Comparison of ENCODE assay signal across 8 mouse cellular contexts in the genomic region with DNA sequence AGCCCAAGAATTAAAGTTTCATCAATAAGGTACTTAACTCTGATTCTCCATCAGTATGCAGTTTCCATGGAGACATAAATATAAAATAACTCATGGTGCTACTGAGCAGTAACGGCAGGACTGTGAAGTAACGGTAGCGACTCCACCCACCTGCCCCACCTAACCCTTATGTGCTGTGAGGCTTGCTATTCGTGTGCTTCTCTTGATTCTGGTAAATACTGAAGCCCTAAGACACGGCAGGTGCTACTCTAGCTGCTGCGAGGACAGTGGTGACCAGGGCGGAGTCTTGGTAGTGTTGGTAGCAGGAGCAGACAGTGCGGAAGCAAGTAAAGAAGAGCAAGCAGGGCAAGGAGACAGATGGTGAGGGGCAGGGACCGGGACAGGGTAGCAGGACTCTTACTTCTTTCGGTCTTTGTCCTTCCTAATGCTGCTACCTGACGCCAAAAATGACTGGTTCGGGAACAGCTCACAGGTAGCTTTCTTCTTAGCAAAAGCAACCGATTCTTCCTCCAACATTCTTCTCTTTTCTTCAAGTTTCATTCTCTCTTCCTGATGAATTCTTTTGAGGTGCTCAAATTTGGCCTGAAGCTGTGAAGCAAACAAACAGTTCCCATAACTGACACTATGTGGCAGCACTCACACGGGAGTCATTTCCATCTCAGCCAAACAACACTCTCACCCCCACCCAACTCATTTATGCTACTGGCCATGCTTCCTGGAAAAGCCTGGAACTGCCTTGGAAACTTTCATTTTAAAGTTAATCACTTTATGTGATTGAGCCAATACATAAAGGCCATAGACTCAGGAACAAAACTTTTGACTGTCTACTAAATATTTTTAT. TPM values are rescaled to one million over a fixed set of nuclear protein-coding genes. Genes with fewer than 3 reads are reported as not detected.
A peak's percentile ranks its signal among the peaks of the same experiment; 100 is the strongest.
DNase-seq lines count a peak whose midpoint lies in the region; ATAC-seq lines count a peak whose summit lies in the region.

No protein-coding gene starts in this region.

- DNase-seq in CD4-positive, CD25-positive, alpha-beta regulatory T cell, adult 2 months (ENCODE audit: low read depth, low spot score) = peak; percentile 47
- DNase-seq in urinary bladder, postnatal 25 days (ENCODE audit: low spot score) = peak; percentile 26
- DNase-seq in urinary bladder, adult 2 months (ENCODE audit: low spot score) = no peak
- peak; percentile 62 for DNase-seq in kidney, adult 9 months
- DNase-seq in liver, embryonic 11.5 days (ENCODE audit: low spot score) = no peak
- peak; percentile 59 for DNase-seq in right cerebral cortex, adult 18-20 months

- ATAC-seq in CD4-positive, CD25-positive, alpha-beta regulatory T cell, adult 4 months = no peak
- ATAC-seq in erythroblast, adult 5-6 weeks (replicated peaks; ENCODE audit: low FRiP score, poor library complexity, severe bottlenecking) = 0 out of 2 replicates have a peak, but pooled peaks have one; percentile 52
- peak; percentile 66 for ATAC-seq in liver, embryonic 11.5 days (replicated peaks; ENCODE audit: low FRiP score)

- no peaks in the 10 kb centered on the region for H3K36me3 ChIP-seq in liver, embryonic 11.5 days (ENCODE audit: control insufficient read depth, insufficient read depth, low read length)

- H3K9me3 ChIP-seq in liver, embryonic 11.5 days (ENCODE audit: control insufficient read depth, low read length) = no peaks in the 10 kb centered on the region

- H3K27me3 ChIP-seq in liver, embryonic 11.5 days (replicated peaks; ENCODE audit: control insufficient read depth, insufficient read depth, low read length) = no peaks in the 10 kb centered on the region

- H3K4me1 ChIP-seq in liver, embryonic 11.5 days (replicated peaks; ENCODE audit: control insufficient read depth, insufficient read depth, low read length) = peaks cover 5% of the 10 kb centered on the region

- H3K27ac ChIP-seq in liver, embryonic 11.5 days (ENCODE audit: low read depth, low read length) = no peak overlapping the region

- H3K4me2 ChIP-seq in liver, embryonic 11.5 days = peak overlapping the region; percentile 24

- no peak overlapping the region for H3K4me3 ChIP-seq in liver, embryonic 11.5 days (ENCODE audit: low read depth, low read length)

- WGBS in liver, embryonic 11.5 days = 54% methylated on average over 14 of the region's 14 CpGs

- H3K9ac ChIP-seq in liver, embryonic 11.5 days (ENCODE audit: low read depth, low read length) = no peak overlapping the region

RNA-seq across cellular contexts. Expression of gene Sept10, which starts 55.3 kb away (rescaled TPM):
- polyA plus RNA-seq in CD4-positive, CD25-positive, alpha-beta regulatory T cell, adult 4 months (2017; shearing (Covaris generic)) = 1 to 10 TPM; 1.1 to 1.7 TPM
- polyA plus RNA-seq in urinary bladder, adult 2 months (2012; rRNA removed) = 28.0 and 31.4 TPM in 2 replicates
- 1.7 and 2.3 TPM in 2 replicates for total RNA-seq in erythroblast, adult 5-6 weeks (2015; ENCODE audit: low replicate concordance)
- total RNA-seq in erythroblast, adult 5-6 weeks (2017; ENCODE audit: low replicate concordance) = 3.2 and 4.8 TPM in 2 replicates
- polyA plus RNA-seq in liver, embryonic 11.5 days (2014; fragmentation: Nextera tagmentation; extraction: Ambion mirVana) = 28.4 and 30.9 TPM in 2 replicates

RNA-seq across cellular contexts. Expression of gene Sowahc, which starts 55.4 kb away (rescaled TPM):
- under 1 TPM; 0.25 to 0.74 TPM for polyA plus RNA-seq in CD4-positive, CD25-positive, alpha-beta regulatory T cell, adult 4 months (2017; shearing (Covaris generic))
- 31.7 and 34.0 TPM in 2 replicates for polyA plus RNA-seq in urinary bladder, adult 2 months (2012; rRNA removed)
- total RNA-seq in erythroblast, adult 5-6 weeks (2015; ENCODE audit: low replicate concordance) = 5.6 and 6.5 TPM in 2 replicates
- 3.9 and 5.9 TPM in 2 replicates for total RNA-seq in erythroblast, adult 5-6 weeks (2017; ENCODE audit: low replicate concordance)
- polyA plus RNA-seq in liver, embryonic 11.5 days (2014; fragmentation: Nextera tagmentation; extraction: Ambion mirVana) = 3.6 and 4.5 TPM in 2 replicates

Comparison
In these comparisons a context has a peak if more than half of its experiments do, and no peak if none do; other contexts are left out.
1. DNase-seq: peak in CD4-positive, CD25-positive, alpha-beta regulatory T cell, adult 2 months (single experiment), urinary bladder, postnatal 25 days (single experiment), kidney, adult 9 months (single experiment) and right cerebral cortex, adult 18-20 months (single experiment); none in urinary bladder, adult 2 months (single experiment) and liver, embryonic 11.5 days (single experiment).
2. RNA of gene Sept10, which starts 55.3 kb away (polyA plus RNA-seq): 28.0 to 31.4 TPM in urinary bladder, adult 2 months and 28.4 to 30.9 TPM in liver, embryonic 11.5 days; 1.1 to 1.7 TPM in CD4-positive, CD25-positive, alpha-beta regulatory T cell, adult 4 months; every median in the first group is over 10 times any median in the second.